Mouse (Mus musculus) adrenal gland, postnatal 25 days (tissue): ENCODE measurements at regions not wholly inside any gene's neighbourhood (a gene's known extent, or its start where the extent isn't known, plus 50 kb on each side); places are given as distances from the start of the nearest gene placed in this dataset.

Experiments
- DNase-seq: peaks from one replicate; pipeline ENCODE4 v3.0.0; 2021; ENCODE audit warnings: mixed read lengths

GRCm38 (mm10) chr4:131097421-131097820 is 153.2 kb downstream of the Matn1 start:
- no peak for DNase-seq

- DNase-seq: no peak
These were observed 156.1 kb downstream of the Matn1 start for GRCm38 (mm10) chr4:131100093-131100795.

- DNase-seq: no peak
These were observed 156.6 kb downstream of the Matn1 start for GRCm38 (mm10) chr4:131100796-131101156.

- no peak for DNase-seq
These were observed 158.0 kb downstream of the Matn1 start for GRCm38 (mm10) chr4:131102163-131102562.

- DNase-seq: no peak
These were observed 163.1 kb downstream of the Matn1 start for GRCm38 (mm10) chr4:131107127-131107857.

GRCm38 (mm10) chr4:131112536-131112935 is 168.4 kb downstream of the Matn1 start:
- DNase-seq: no peak

GRCm38 (mm10) chr4:131113727-131114303 is 169.6 kb downstream of the Matn1 start:
- no peak for DNase-seq

- peak; percentile 73 for DNase-seq
These were observed 171.1 kb downstream of the Matn1 start for GRCm38 (mm10) chr4:131115247-131115646.

- no peak for DNase-seq
These were observed 174.4 kb downstream of the Matn1 start for GRCm38 (mm10) chr4:131118586-131118985.

- no peak for DNase-seq
These were observed 175.4 kb downstream of the Matn1 start for GRCm38 (mm10) chr4:131119621-131120020.

- no peak for DNase-seq
These were observed 176.5 kb downstream of the Matn1 start for GRCm38 (mm10) chr4:131120680-131121079.

- no peak for DNase-seq
These were observed 181.8 kb downstream of the Matn1 start for GRCm38 (mm10) chr4:131125975-131126374.

GRCm38 (mm10) chr4:131126901-131127300 is 182.7 kb downstream of the Matn1 start:
- DNase-seq: no peak

GRCm38 (mm10) chr4:131128646-131129045 is 184.5 kb downstream of the Matn1 start:
- DNase-seq: no peak

GRCm38 (mm10) chr4:131132201-131132600 is 188.0 kb downstream of the Matn1 start:
- no peak for DNase-seq

GRCm38 (mm10) chr4:131132781-131133180 is 188.6 kb downstream of the Matn1 start:
- no peak for DNase-seq

GRCm38 (mm10) chr4:131135841-131136240 is 191.7 kb downstream of the Matn1 start:
- DNase-seq: no peak

GRCm38 (mm10) chr4:131138891-131139290 is 194.7 kb downstream of the Matn1 start:
- DNase-seq: no peak

GRCm38 (mm10) chr4:131141890-131142465 is 197.8 kb downstream of the Matn1 start:
- DNase-seq: no peak

- DNase-seq: no peak
These were observed 201.3 kb downstream of the Matn1 start for GRCm38 (mm10) chr4:131145507-131145906.

- no peak for DNase-seq
These were observed 204.0 kb downstream of the Matn1 start for GRCm38 (mm10) chr4:131148042-131148747.

GRCm38 (mm10) chr4:131149466-131149865 is 205.3 kb downstream of the Matn1 start:
- DNase-seq: no peak

- no peak for DNase-seq
These were observed 215.5 kb downstream of the Matn1 start for GRCm38 (mm10) chr4:131159712-131160111.
